Mouse (Mus musculus) midbrain, embryonic 15.5 days (tissue): ENCODE measurements around the gene Tbata. TPM values are rescaled to one million over a fixed set of nuclear protein-coding genes. Genes with fewer than 3 reads are reported as not detected.
A peak's percentile ranks its signal among the peaks of the same experiment; 100 is the strongest.

Experiments used
- ATAC-seq: fragments of 200-750 bp; cut with Nextera tagmentation; replicated peaks from 2 replicates; pipeline ENCODE4 v1.8.0; 2017; ENCODE audit warnings: moderate TSS enrichment
- H3K27ac ChIP-seq: fragments of 300-500 bp; sonication (generic); 2 replicates; pipeline ENCODE4 v1.5.1; 2015; ENCODE audit warnings: mild to moderate bottlenecking, inconsistent platforms
- H3K27me3 ChIP-seq: fragments of 300-500 bp; sonication (generic); replicated peaks from 2 replicates; pipeline ENCODE4 v1.6.1; 2015; ENCODE audit warnings: inconsistent platforms
- H3K36me3 ChIP-seq: fragments of 300-500 bp; sonication (generic); replicated peaks from 2 replicates; pipeline ENCODE4 v1.6.1; 2015; ENCODE audit warnings: inconsistent platforms
- H3K4me1 ChIP-seq: fragments of 300-500 bp; sonication (generic); 2 replicates; pipeline ENCODE4 v1.6.1; 2015; ENCODE audit warnings: inconsistent platforms
- H3K4me2 ChIP-seq: fragments of 300-500 bp; sonication (generic); 2 replicates; pipeline ENCODE4 v1.6.1; 2015; ENCODE audit warnings: inconsistent platforms, mild to moderate bottlenecking, moderate library complexity
- H3K4me3 ChIP-seq: fragments of 300-500 bp; sonication (generic); 2 replicates; pipeline ENCODE4 v1.5.1; 2015; ENCODE audit warnings: mild to moderate bottlenecking, inconsistent platforms
- H3K9ac ChIP-seq: fragments of 300-500 bp; sonication (generic); 2 replicates; pipeline ENCODE4 v1.6.1; 2015; ENCODE audit warnings: mild to moderate bottlenecking, inconsistent platforms
- H3K9me3 ChIP-seq: fragments of 300-500 bp; sonication (generic); 2 replicates; pipeline ENCODE4 v1.6.1; 2016; ENCODE audit warnings: inconsistent platforms
- WGBS: fragments of 180-500 bp; shearing (Covaris S2); methylation state at CpG from one replicate; pipeline ENCODE4 v1.1.7; 2015; ENCODE audit warnings: mixed read lengths; 5-methylcytosine and 5-hydroxymethylcytosine counted together
- polyA plus RNA-seq: library from polyadenylated mRNA; unstranded; fragments of >200 nt; fragmentation: Nextera tagmentation; extraction: Ambion mirVana; gene quantifications from 2 replicates; pipeline ENCODE4 v1.2.1, GENCODE M21; 2015

Gene Tbata
- polyA plus RNA-seq = not detected in 2 replicates

- WGBS = 68% methylated on average over 3 of the region's 3 CpGs
- H3K4me1 ChIP-seq = no peaks in the 10 kb centered on the region
These were observed at the start of gene Tbata for GRCm38 (mm10) chr10:61171654-61172053. Tbata (plus strand) TSS chr10:61171954.

DNA sequence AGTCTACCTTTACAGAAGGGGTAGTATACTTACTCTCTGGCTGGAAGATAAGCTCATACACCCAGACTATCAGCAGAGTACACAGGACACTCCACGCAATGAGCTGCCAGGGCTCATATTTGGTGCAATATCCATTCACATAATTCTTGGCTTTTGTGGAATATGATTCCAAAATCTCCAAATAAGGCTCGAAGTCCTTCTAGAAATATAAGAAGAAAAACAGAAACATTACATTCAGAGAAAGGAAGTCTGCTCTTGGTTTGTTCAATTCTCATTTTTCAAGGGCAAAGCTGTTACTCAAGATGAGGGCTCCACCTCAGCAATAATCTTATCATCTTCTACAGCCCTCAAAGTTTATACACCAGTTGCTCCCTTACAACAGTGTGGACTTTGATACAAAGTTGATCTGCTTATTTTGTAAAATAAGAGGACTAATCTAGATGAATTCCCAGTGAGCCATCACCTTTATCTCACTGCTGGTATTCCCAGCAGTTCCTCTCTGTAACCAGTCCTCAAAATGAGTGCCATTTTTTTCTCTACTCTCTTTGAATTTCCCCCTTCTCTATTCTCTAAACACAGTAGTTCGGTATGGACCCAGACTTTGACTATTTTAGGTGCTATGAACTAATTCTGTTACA lies 48.4 kb upstream of the Tbata start:
- Histone ChIP-seq H3K27ac (no peak overlapping the region), H3K9me3 (no peaks in the 10 kb centered on the region), H3K9ac (no peak overlapping the region), H3K27me3 (no peaks in the 10 kb centered on the region), H3K4me1 (no peaks in the 10 kb centered on the region), H3K4me3 (no peak overlapping the region), H3K36me3 (peaks cover 6% of the 10 kb centered on the region; the same call in 1 of the 2 replicates), H3K4me2 (no peak overlapping the region)
- WGBS = 97% methylated on average over 3 of the region's 3 CpGs
- ATAC-seq = no peak

More at GRCm38 (mm10) chr10:61171654-61172053, at the start of gene Tbata:
- no peak within 1 kb of the TSS for H3K27ac ChIP-seq
- H3K4me2 ChIP-seq = no peak within 1 kb of the TSS
- no peaks in the 10 kb centered on the region for H3K36me3 ChIP-seq
- no peaks in the 10 kb centered on the region for H3K27me3 ChIP-seq
- no peak within 1 kb of the TSS for H3K9ac ChIP-seq
- H3K9me3 ChIP-seq = no peaks in the 10 kb centered on the region
- H3K4me3 ChIP-seq = no peak within 1 kb of the TSS
- no peak for ATAC-seq

- Histone ChIP-seq H3K9me3 (no peaks in the 10 kb centered on the region), H3K27ac (no peak overlapping the region), H3K4me3 (no peak overlapping the region), H3K36me3 (peaks cover 6% of the 10 kb centered on the region; the same call in 1 of the 2 replicates), H3K27me3 (no peaks in the 10 kb centered on the region), H3K9ac (no peak overlapping the region), H3K4me1 (no peaks in the 10 kb centered on the region), H3K4me2 (no peak overlapping the region)
- ATAC-seq = no peak
- 87% methylated on average over 2 of the region's 2 CpGs for WGBS
These were observed 47.3 kb upstream of the Tbata start for GRCm38 (mm10) chr10:61124462-61124861.

- Histone ChIP-seq H3K27ac (no peak overlapping the region), H3K36me3 (no peaks in the 10 kb centered on the region), H3K27me3 (no peaks in the 10 kb centered on the region), H3K4me2 (no peak overlapping the region), H3K9ac (no peak overlapping the region), H3K9me3 (no peaks in the 10 kb centered on the region), H3K4me3 (no peak overlapping the region), H3K4me1 (no peaks in the 10 kb centered on the region)
- WGBS = 79% methylated on average over 1 of the region's 1 CpGs
- ATAC-seq = no peak
These were observed 42.9 kb upstream of the Tbata start for GRCm38 (mm10) chr10:61128701-61129365.

- no peak overlapping the region for H3K4me2 ChIP-seq
- H3K27ac ChIP-seq = no peak overlapping the region
- no peak overlapping the region for H3K9ac ChIP-seq
- 77% methylated on average over 3 of the region's 3 CpGs for WGBS
- H3K36me3 ChIP-seq = no peaks in the 10 kb centered on the region
- ATAC-seq = no peak
- no peaks in the 10 kb centered on the region for H3K4me1 ChIP-seq
- H3K9me3 ChIP-seq = no peaks in the 10 kb centered on the region
- no peaks in the 10 kb centered on the region for H3K27me3 ChIP-seq
- no peak overlapping the region for H3K4me3 ChIP-seq
These were observed 40.8 kb upstream of the Tbata start for GRCm38 (mm10) chr10:61130959-61131358.

- Histone ChIP-seq H3K4me2 (no peak overlapping the region), H3K4me3 (no peak overlapping the region), H3K9me3 (no peaks in the 10 kb centered on the region), H3K36me3 (no peaks in the 10 kb centered on the region; the same call in 1 of the 2 replicates), H3K27me3 (no peaks in the 10 kb centered on the region), H3K27ac (no peak overlapping the region), H3K9ac (no peak overlapping the region), H3K4me1 (no peaks in the 10 kb centered on the region)
- 71% methylated on average over 4 of the region's 4 CpGs for WGBS
- ATAC-seq = no peak
These were observed 37.7 kb upstream of the Tbata start for GRCm38 (mm10) chr10:61134041-61134440.

- Histone ChIP-seq H3K36me3 (peaks cover 4% of the 10 kb centered on the region; the same call in 1 of the 2 replicates), H3K4me3 (no peak overlapping the region), H3K27ac (no peak overlapping the region), H3K9ac (no peak overlapping the region), H3K4me1 (no peaks in the 10 kb centered on the region), H3K27me3 (no peaks in the 10 kb centered on the region), H3K4me2 (no peak overlapping the region), H3K9me3 (no peaks in the 10 kb centered on the region)
- WGBS = 61% methylated on average over 3 of the region's 3 CpGs
- ATAC-seq = no peak
These were observed 36.4 kb upstream of the Tbata start for GRCm38 (mm10) chr10:61135226-61135839.

- H3K9ac ChIP-seq = no peak overlapping the region
- 89% methylated on average over 1 of the region's 1 CpGs for WGBS
- no peaks in the 10 kb centered on the region for H3K27me3 ChIP-seq
- ATAC-seq = no peak
- no peaks in the 10 kb centered on the region for H3K9me3 ChIP-seq
- H3K4me1 ChIP-seq = no peaks in the 10 kb centered on the region
- no peak overlapping the region for H3K4me3 ChIP-seq
- peaks cover 4% of the 10 kb centered on the region; the same call in 1 of the 2 replicates for H3K36me3 ChIP-seq
- H3K4me2 ChIP-seq = no peak overlapping the region
- no peak overlapping the region for H3K27ac ChIP-seq
These were observed 34.2 kb upstream of the Tbata start for GRCm38 (mm10) chr10:61137567-61137966.

- H3K4me2 ChIP-seq = no peak overlapping the region
- ATAC-seq = no peak
- peaks cover 13% of the 10 kb centered on the region for H3K4me1 ChIP-seq
- 88% methylated on average over 2 of the region's 2 CpGs for WGBS
- H3K27ac ChIP-seq = no peak overlapping the region
- H3K9me3 ChIP-seq = no peaks in the 10 kb centered on the region
- no peaks in the 10 kb centered on the region for H3K27me3 ChIP-seq
- H3K4me3 ChIP-seq = no peak overlapping the region
- H3K9ac ChIP-seq = no peak overlapping the region
- H3K36me3 ChIP-seq = peaks cover 4% of the 10 kb centered on the region; the same call in 1 of the 2 replicates
These were observed 28.4 kb upstream of the Tbata start for GRCm38 (mm10) chr10:61143343-61143742.

DNA sequence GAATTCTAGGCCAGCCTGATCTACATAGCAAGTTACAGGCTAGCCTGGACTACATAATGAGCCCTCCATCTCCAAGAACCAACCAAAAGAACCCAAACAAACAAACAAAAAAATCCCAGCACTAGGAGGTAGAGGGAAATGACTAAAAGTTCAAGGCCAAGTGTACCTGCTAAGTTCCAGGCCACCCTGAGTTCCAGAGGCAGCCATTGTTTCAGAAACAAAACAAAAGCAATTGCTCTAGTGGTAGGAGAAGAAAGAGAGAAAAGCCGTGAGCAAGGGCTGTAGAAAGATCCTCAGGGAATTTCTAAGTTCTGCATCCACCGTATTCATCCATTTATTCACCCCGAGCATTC lies 26.0 kb upstream of the Tbata start:
- H3K36me3 ChIP-seq = no peaks in the 10 kb centered on the region
- H3K4me2 ChIP-seq = peak overlapping the region; percentile 81
- H3K9ac ChIP-seq = peak overlapping the region; percentile 88
- no peaks in the 10 kb centered on the region for H3K9me3 ChIP-seq
- H3K27me3 ChIP-seq = no peaks in the 10 kb centered on the region
- H3K27ac ChIP-seq = peak overlapping the region; percentile 87
- peak overlapping the region; percentile 60 for H3K4me3 ChIP-seq
- WGBS = 0% methylated on average over 3 of the region's 3 CpGs
- ATAC-seq = no peak
- peaks cover 13% of the 10 kb centered on the region for H3K4me1 ChIP-seq

DNA sequence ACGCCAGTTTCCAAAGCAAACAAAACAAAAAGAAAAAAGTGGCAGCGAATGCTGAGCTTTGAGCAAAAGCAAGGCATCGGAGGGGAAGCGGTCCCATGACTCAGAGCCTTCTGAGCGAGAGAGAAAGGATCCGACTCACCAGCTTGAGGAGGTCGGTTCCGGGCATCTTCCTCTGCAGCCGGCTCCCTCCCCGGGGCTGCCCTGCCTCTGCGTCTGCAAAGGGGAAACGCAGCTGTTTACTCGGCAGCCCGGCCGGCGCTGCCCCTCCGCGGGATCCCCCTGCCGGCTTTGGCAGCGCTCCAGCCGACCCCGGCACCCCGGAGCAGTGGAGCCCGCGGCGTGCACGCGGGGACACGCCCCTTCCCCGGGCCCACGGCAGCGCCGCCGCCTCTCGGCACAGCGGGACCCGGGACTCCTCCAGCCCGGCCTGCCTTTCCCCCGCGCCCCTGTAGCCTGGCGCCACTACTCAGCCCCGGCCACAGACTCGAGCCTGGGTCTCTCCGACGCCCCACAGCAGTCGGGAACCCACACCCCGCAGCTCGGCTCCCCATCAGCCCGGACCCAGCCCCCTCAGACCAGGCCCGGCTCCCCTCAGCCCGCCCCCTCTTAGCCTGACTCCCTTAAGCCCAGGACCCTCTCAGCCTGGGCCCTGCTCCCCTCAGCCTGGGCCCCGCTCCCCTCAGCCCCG lies 25.5 kb upstream of the Tbata start:
- H3K4me3 ChIP-seq = peak overlapping the region; percentile 60
- peaks cover 13% of the 10 kb centered on the region for H3K4me1 ChIP-seq
- ATAC-seq = peak; percentile 72
- H3K27me3 ChIP-seq = no peaks in the 10 kb centered on the region
- H3K36me3 ChIP-seq = no peaks in the 10 kb centered on the region
- WGBS = under 1% methylated on average over 51 of the region's 53 CpGs
- peak overlapping the region; percentile 81 for H3K4me2 ChIP-seq
- H3K9me3 ChIP-seq = no peaks in the 10 kb centered on the region
- peak overlapping the region; percentile 88 for H3K9ac ChIP-seq
- H3K27ac ChIP-seq = peak overlapping the region; percentile 87

DNA sequence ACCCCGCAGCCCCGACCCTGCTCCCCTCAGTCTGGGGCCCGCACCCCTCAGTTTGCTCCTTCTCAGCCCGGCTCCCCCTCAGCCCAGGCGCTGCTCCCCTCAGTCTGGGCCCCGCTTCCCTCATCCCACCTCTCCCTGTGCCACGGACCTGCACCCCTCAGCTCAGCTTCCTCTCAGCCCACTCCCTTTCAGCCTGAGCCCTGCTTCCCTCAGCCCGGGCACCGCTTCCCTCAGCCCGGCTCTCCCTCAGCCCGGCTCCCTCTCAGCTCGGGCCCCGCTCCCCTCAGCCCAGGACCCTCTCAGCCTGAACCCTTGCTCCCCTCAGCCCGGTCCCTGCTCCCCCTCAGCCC lies 25.0 kb upstream of the Tbata start:
- Histone ChIP-seq H3K9ac (peak overlapping the region; percentile 88), H3K4me1 (peaks cover 13% of the 10 kb centered on the region), H3K27me3 (no peaks in the 10 kb centered on the region), H3K9me3 (no peaks in the 10 kb centered on the region), H3K27ac (peak overlapping the region; percentile 87), H3K36me3 (no peaks in the 10 kb centered on the region), H3K4me3 (peak overlapping the region; percentile 60), H3K4me2 (peak overlapping the region; percentile 81)
- 0% methylated on average over 14 of the region's 14 CpGs for WGBS
- no peak for ATAC-seq
